Mouse (Mus musculus): ENCODE measurements around the gene Gm9833.

The Gm9833 gene

DNA sequence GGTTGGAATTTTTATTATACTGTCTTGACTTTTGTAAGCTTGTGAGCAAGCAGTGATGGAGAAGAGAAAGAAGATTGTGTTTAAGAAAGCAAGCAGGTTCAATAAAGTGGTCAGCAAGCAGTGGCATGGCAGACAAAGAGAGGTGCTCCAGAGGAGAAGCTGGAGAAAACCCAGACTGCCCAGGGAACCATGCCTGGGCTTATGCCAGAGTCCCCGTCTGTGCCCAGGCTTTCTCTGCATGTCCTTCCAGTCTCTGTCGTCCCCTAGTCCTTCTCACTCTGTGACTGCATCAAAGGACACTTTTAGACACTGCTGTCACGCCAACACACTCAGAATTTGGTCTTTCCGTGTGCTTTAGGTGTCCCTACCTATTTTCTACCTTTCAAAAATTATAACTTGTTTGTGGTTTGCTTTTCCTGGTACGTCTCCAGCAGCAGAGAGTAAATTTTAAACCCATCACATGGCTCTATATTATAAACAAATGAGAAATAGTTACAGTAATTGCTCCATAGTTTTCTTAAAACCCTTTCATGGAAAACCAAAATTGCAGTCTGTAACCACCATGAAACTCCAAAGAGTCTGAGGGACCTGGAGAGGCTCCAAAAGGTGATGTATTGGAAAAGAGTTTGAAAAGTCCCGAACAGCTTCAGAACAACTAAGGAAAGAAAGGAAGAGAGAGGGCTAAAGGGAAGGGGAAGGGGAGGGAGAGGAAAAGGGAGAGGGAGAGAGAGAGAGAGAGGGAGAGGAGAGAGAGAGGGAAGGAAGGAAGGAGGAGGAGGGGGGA, 34.2 kb downstream of the Gm9833 start:
- no peak for DNase-seq (ENCODE audit: low read depth, low spot score)

DNA sequence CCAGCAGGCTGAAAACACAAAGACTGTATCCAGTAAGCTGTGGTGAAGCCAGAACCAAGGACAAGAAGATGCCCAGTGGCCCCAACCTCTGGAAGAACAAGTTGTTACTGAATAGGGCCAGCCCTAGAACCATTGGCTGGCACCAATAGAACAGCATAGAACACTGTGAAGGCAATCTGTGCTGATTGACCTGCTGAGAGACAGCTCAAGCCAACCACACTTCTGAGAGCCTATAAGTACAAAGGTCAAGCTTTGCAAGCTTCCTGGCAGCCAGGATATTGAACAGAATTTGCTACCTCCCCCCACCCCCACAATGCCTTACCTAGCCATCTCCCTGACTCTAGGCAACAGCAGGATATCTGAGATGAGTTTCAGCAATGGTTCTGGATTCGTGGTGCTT, 35.7 kb downstream of the Gm9833 start:
- no peak for DNase-seq (ENCODE audit: low read depth, low spot score)

DNA sequence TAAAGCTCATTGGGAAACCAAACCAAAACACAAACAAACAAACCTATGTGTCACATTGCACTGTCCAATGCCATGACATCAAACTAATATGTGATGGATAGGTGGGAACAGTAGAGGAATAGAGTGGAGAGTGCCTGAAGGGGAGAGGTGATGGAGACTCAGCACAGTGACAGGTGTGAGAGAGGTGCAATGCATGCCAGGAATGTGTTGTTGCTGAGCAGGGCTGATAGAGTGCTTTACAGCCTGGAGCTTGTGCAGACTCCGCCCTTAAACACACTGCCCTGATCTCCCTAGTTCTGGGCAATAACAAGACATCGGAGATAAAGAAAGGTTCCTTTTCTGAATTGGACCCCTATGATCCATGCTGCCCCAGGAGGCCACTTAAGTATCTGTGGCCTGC, 36.2 kb downstream of the Gm9833 start:
- no peak for DNase-seq (ENCODE audit: low read depth, low spot score)

DNA sequence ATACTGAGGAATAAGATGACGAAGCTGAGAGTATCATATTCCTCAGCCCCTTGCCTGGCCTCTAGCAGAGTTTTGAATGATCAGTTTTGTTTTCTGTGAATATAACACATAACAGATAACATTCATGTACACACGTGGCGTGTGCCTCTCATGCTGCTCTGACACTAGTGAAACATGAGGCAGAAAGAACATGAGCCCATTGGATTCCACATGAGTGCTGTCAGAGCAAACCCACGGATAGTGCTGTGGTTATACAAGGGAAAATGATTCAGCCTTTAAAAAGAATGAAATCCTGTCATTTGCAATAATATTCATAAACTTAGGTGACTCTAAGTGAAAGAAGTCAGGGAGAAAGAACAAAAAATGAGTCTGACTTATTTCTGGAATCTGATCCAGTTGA, 37.4 kb downstream of the Gm9833 start:
- DNase-seq (ENCODE audit: low read depth, low spot score) = no peak

DNA sequence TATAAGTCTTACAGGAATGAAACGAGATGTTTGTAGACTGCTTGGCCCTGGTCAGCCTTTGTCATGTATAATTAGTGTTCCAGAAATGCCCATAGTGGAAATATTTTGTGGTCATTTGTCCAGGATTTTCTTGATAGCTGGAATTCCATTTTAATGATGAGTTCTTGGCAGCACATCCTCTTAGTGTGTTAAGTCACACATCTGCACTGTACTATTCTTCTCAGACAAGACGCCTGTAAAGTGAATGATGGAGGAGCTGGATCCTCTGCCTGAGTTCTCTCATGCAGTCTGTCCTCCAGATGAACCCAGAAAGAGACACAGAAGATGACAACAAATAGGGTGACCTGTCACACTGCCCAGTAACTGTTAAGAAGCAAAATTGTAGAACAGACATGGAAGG, 38.1 kb downstream of the Gm9833 start:
- no peak for DNase-seq (ENCODE audit: low read depth, low spot score)

DNA sequence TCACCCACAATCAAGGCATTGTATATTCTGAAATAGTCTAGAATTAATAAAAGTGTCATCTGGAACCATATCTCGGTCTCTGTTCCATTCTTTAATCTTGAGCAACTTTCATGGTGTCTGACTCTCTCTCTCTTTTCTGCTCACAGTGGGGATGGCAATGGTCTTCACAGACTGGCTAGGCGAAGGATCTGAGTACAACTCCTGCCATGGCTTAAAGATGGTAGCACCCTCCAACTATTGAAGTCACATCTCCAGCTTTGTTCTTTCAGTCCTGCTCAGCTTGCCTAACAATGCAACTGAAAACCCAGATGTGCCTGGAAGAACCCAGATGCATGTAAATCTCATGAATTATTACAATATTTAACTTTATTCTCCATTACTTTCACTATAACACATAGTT, 38.6 kb downstream of the Gm9833 start:
- no peak for DNase-seq (ENCODE audit: low read depth, low spot score)

DNA sequence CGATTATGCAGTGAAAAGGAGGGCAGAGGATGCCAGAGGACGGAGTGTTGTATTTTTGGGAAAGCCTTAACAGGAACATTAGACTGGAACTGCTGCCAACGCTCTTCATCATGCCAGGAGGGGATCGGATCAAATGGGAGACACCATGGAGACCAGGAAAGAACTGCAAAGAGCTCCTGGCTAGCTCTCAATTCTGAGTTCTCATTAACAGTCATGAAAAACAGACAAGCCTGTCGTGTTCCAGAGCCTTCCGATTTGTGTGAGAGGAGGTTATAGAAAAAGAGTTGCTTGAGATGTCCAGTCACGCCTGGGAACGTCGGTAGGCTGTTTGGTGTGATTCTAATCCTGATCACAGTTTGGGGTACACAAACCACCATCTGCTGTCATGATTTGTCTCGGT, 39.0 kb downstream of the Gm9833 start:
- DNase-seq (ENCODE audit: low read depth, low spot score) = no peak

DNA sequence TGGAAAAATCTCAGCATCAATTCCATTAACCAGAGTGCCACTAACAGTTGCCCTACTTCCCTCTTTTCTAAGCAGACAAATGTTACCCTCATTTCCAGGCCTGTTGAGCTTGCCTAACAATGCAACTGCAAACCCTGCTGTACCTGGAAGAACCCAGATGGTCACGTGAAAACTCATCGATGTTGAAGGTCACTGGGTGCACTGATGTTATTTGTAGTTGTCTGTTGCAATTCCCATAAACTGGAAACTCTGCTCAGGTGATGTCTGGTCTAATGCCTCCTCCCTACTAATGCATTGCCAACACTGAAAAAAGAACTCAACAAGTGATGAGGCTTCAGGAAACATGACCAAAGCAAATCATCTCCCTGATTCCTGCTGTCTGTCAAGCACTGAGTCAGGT, 39.6 kb downstream of the Gm9833 start:
- no peak for DNase-seq (ENCODE audit: low read depth, low spot score)

All from CD4-positive, CD25-positive, alpha-beta regulatory T cell, adult 2 months (primary cell).